ENCODE assay signal across 16 mouse cellular contexts in genomic region chr12:70650470-70650869, GRCm38 (mm10).
DNase-seq lines count a peak whose midpoint lies in the region; ATAC-seq and TF ChIP-seq lines count a peak whose summit lies in the region.
"Had no signal": no experiment of that assay in that cellular context is flagged by ENCODE, and none has a peak within 500 bp of the region (broad histone marks: within the 10 kb centered on the region; RNA-seq: fewer than 3 reads in every experiment).

No protein-coding gene starts in this region.

- H3K9me3 ChIP-seq in heart, embryonic 15.5 days (replicated peaks): no peaks in the 10 kb centered on the region
- no peaks in the 10 kb centered on the region for H3K9me3 ChIP-seq in stomach, postnatal 0 days (ENCODE audit: control insufficient read depth, low read length)
- H3K9me3 ChIP-seq: embryonic facial prominence, embryonic 12.5 days; forebrain, embryonic 15.5 days; hindbrain, embryonic 15.5 days had no signal

- intact Hi-C loops in heart, adult 2 months (cut with DNase I): loop anchor here (2.0 kb wide), 2 partner anchors 96 to 230 kb away; no protein-coding TSS in a partner anchor
- intact Hi-C loops in heart, postnatal 14 days (cut with DNase I): loop anchor here (5.0 kb wide), 1 partner anchor 177 kb away; the partner anchor contains the start of gene Frmd6

- 59% methylated on average over 4 of the region's 4 CpGs for WGBS in heart, adult 2 months
- 77% methylated on average over 4 of the region's 4 CpGs for WGBS in heart, embryonic 15.5 days
- 67% methylated on average over 4 of the region's 4 CpGs for WGBS in stomach, postnatal 0 days

- no peak for DNase-seq in heart, adult 2 months
- DNase-seq in heart, adult 9 months (ENCODE audit: low spot score in 2 of 2): no peak
- DNase-seq in heart, postnatal 14 days: no peak
- peak; percentile 50 for DNase-seq in brain, adult 2 months (ENCODE audit: low read depth, low spot score)
- DNase-seq in stomach, postnatal 0 days (ENCODE audit: low spot score): no peak
- no peak for DNase-seq in kidney, adult 11 months
- DNase-seq: adrenal gland, postnatal 10 days; cerebellum, adult 11-12 months; cerebellum, adult 9-10 months; cerebellum, postnatal 25 days; gastrocnemius, postnatal 14 days had no signal

- H3K4me3 ChIP-seq in heart, adult 2 months: peak overlapping the region; percentile 32
- H3K4me3 ChIP-seq in heart, embryonic 15.5 days: no peak overlapping the region
- no peak overlapping the region for H3K4me3 ChIP-seq in stomach, postnatal 0 days (ENCODE audit: low read depth, low read length)
- H3K4me3 ChIP-seq: embryonic facial prominence, embryonic 12.5 days; forebrain, embryonic 15.5 days; hindbrain, embryonic 15.5 days had no signal

- peak overlapping the region; percentile 57 for H3K9ac ChIP-seq in heart, adult 2 months (ENCODE audit: low read depth, low read length)
- no peak overlapping the region for H3K9ac ChIP-seq in heart, embryonic 15.5 days
- no peak overlapping the region for H3K9ac ChIP-seq in stomach, postnatal 0 days (ENCODE audit: low read length)
- H3K9ac ChIP-seq: embryonic facial prominence, embryonic 12.5 days; forebrain, embryonic 15.5 days; hindbrain, embryonic 15.5 days had no signal

- no peaks in the 10 kb centered on the region for H3K27me3 ChIP-seq in heart, adult 2 months (ENCODE audit: control insufficient read depth, insufficient read depth, low read length)
- H3K27me3 ChIP-seq in heart, embryonic 15.5 days: no peaks in the 10 kb centered on the region
- H3K27me3 ChIP-seq in stomach, postnatal 0 days (ENCODE audit: control insufficient read depth, insufficient read depth, low read length): no peaks in the 10 kb centered on the region
- H3K27me3 ChIP-seq: embryonic facial prominence, embryonic 12.5 days; forebrain, embryonic 15.5 days; hindbrain, embryonic 15.5 days had no signal

- peak overlapping the region; percentile 83 for H3K27ac ChIP-seq in heart, adult 2 months
- H3K27ac ChIP-seq in heart, embryonic 15.5 days: peak overlapping the region; percentile 79
- peak overlapping the region; percentile 63 for H3K27ac ChIP-seq in stomach, postnatal 0 days (replicated peaks)
- H3K27ac ChIP-seq: embryonic facial prominence, embryonic 12.5 days; forebrain, embryonic 15.5 days; hindbrain, embryonic 15.5 days had no signal

- H3K4me2 ChIP-seq in heart, embryonic 15.5 days: no peak overlapping the region
- H3K4me2 ChIP-seq in stomach, postnatal 0 days (replicated peaks; ENCODE audit: low read depth): no peak overlapping the region
- H3K4me2 ChIP-seq: embryonic facial prominence, embryonic 12.5 days; forebrain, embryonic 15.5 days; hindbrain, embryonic 15.5 days had no signal

- H3K4me1 ChIP-seq in heart, adult 2 months (ENCODE audit: control insufficient read depth, insufficient read depth, low read length): peaks cover 11% of the 10 kb centered on the region
- H3K4me1 ChIP-seq in heart, embryonic 15.5 days (replicated peaks): peaks cover 52% of the 10 kb centered on the region
- H3K4me1 ChIP-seq in stomach, postnatal 0 days (replicated peaks; ENCODE audit: control insufficient read depth, insufficient read depth): peaks cover 3% of the 10 kb centered on the region
- H3K4me1 ChIP-seq: embryonic facial prominence, embryonic 12.5 days; hindbrain, embryonic 15.5 days had no signal

- no peak for TF ChIP-seq EP300 in heart, adult 2 months (IDR thresholded peaks at IDR 0.05; ENCODE audit: insufficient read depth, low read depth, low read length)
- TF ChIP-seq EP300 in stomach, postnatal 0 days (optimal IDR thresholded peaks at IDR 0.05): no peak

- ATAC-seq in heart, embryonic 15.5 days (replicated peaks; ENCODE audit: insufficient number of reproducible peaks, insufficient read depth, low FRiP score, low read depth): no peak
- no peak for ATAC-seq in stomach, postnatal 0 days (ENCODE audit: low FRiP score, low TSS enrichment)
- ATAC-seq: forebrain, embryonic 15.5 days; intestine, embryonic 16.5 days had no signal

- TF ChIP-seq CTCF in heart, adult 2 months (IDR thresholded peaks at IDR 0.05): no peak
- no peak for TF ChIP-seq CTCF in stomach, postnatal 0 days (IDR thresholded peaks at IDR 0.05; ENCODE audit: low read depth)

- peaks cover 23% of the 10 kb centered on the region for H3K36me3 ChIP-seq in heart, adult 2 months (ENCODE audit: control insufficient read depth, insufficient read depth, low read length)
- H3K36me3 ChIP-seq in heart, embryonic 15.5 days: no peaks in the 10 kb centered on the region
- H3K36me3 ChIP-seq in stomach, postnatal 0 days (ENCODE audit: control insufficient read depth, insufficient read depth, low read length): no peaks in the 10 kb centered on the region
- H3K36me3 ChIP-seq: embryonic facial prominence, embryonic 12.5 days; forebrain, embryonic 15.5 days; hindbrain, embryonic 15.5 days had no signal

- TF ChIP-seq POLR2A in heart, adult 2 months (IDR thresholded peaks at IDR 0.05; ENCODE audit: insufficient read depth, low read depth, low read length): no peak

- no peaks in the 10 kb centered on the region for H3K79me2 ChIP-seq in heart, adult 2 months (replicated peaks; ENCODE audit: control insufficient read depth, insufficient read depth, low read length)
